Mouse (Mus musculus): Measurements from ENCODE around the gene Xntrpc. TPM values are rescaled to one million over a fixed set of nuclear protein-coding genes. Genes with fewer than 3 reads are reported as not detected.
A peak's percentile ranks its signal among the peaks of the same experiment; 100 is the strongest.

Xntrpc gene
- total RNA-seq, 1 experiment, result 0.76 TPM

DNA sequence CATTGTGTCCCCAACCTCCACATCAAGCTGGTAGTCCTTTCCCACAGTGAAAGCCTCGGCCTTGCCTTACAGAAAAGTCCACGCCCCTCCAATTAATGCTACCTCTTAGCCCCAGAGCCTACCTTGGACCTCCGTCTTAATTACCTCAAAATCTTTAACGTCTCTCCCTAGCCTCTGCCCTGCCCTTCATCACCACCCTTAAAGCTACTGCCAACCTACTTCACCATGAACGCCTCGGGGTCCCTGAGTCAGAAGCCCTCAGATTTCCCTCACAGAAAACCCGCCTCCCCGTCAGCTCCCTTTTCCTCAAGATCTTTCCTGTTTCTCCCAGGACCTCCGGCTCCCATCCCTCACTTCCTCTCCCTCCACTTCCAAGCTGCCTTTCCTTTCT lies 863 bp upstream of the Xntrpc start:
- TF ChIP-seq MAFK (IDR thresholded peaks at IDR 0.05; ENCODE audit: insufficient read depth, low read depth, low read length), result no peak
- TF ChIP-seq ZC3H11A (IDR thresholded peaks at IDR 0.05; ENCODE audit: borderline replicate concordance, low read depth, low read length), result no peak
- no peak for TF ChIP-seq CHD2 (IDR thresholded peaks at IDR 0.05; ENCODE audit: low read depth, low read length)
- peak overlapping the region; percentile 90 for H3K9ac ChIP-seq (ENCODE audit: insufficient read depth, low read depth, low read length, poor library complexity, severe bottlenecking)
- H3K4me3 ChIP-seq (ENCODE audit: insufficient read depth in 1 of 2, low read depth in 1 of 2, low read length in 2 of 2, poor library complexity in 1 of 2, severe bottlenecking in 1 of 2), result peak overlapping the region; percentile 80 to 83
- H3K4me1 ChIP-seq (ENCODE audit: control insufficient read depth in 2 of 2, insufficient read depth in 2 of 2, low read length in 2 of 2, poor library complexity in 1 of 2), result no peaks in the 10 kb centered on the region
- no peak overlapping the region; the same call in 1 of the 2 replicates for H3K27ac ChIP-seq (ENCODE audit: insufficient read depth, low read depth, low read length, poor library complexity, severe bottlenecking)
- DNase-seq (ENCODE audit: low read depth, low spot score), result no peak
- no peaks in the 10 kb centered on the region for H3K9me3 ChIP-seq (ENCODE audit: control insufficient read depth, insufficient read depth, low read depth, low read length)
- no peaks in the 10 kb centered on the region for H3K36me3 ChIP-seq (ENCODE audit: control insufficient read depth, insufficient read depth, low read length, poor library complexity, severe bottlenecking)
- in situ Hi-C loops (cut with MboI; ENCODE audit: low sequenced_read_pairs in 2 of 2, unreplicated experiment in 2 of 2), result no loop called here

DNA sequence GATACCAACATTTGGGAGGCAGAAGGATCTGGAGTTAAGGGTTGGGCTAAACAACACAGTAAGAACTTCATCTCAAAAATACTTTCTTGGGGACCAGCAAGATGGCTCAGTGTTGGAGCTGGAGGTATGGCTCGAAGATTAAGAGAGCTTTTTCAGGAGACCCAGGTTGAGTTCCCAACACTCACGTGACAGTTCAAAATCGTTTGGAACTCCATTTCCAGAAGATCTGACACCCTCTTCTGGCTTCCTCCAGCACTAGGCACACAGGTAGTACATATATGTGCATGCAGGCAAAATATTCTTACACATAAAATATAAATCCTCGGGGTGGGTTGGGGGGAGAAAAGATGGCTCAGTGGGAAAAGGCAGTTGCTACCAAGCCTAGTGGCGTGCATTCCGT lies 850 bp downstream of the Xntrpc start:
- Histone ChIP-seq H3K36me3 (ENCODE audit: control insufficient read depth, insufficient read depth, low read length, poor library complexity, severe bottlenecking) (peaks cover 2% of the 10 kb centered on the region; the same call in 1 of the 2 replicates), H3K4me3 (ENCODE audit: insufficient read depth in 1 of 2, low read depth in 1 of 2, low read length in 2 of 2, poor library complexity in 1 of 2, severe bottlenecking in 1 of 2) (peak overlapping the region; percentile 80 to 83), H3K9ac (ENCODE audit: insufficient read depth, low read depth, low read length, poor library complexity, severe bottlenecking) (peak overlapping the region; percentile 90; the same call in 1 of the 2 replicates), H3K9me3 (ENCODE audit: control insufficient read depth, insufficient read depth, low read depth, low read length) (no peaks in the 10 kb centered on the region), H3K4me1 (ENCODE audit: control insufficient read depth in 2 of 2, insufficient read depth in 2 of 2, low read length in 2 of 2, poor library complexity in 1 of 2) (no peaks in the 10 kb centered on the region), H3K27ac (ENCODE audit: insufficient read depth, low read depth, low read length, poor library complexity, severe bottlenecking) (no peak overlapping the region)
- DNase-seq (ENCODE audit: low read depth, low spot score), result no peak
- TF ChIP-seq ZNF384 (IDR thresholded peaks at IDR 0.05; ENCODE audit: low read depth, low read length), result no peak
- no peak for TF ChIP-seq MAFK (IDR thresholded peaks at IDR 0.05; ENCODE audit: insufficient read depth, low read depth, low read length)
- in situ Hi-C loops (cut with MboI; ENCODE audit: low sequenced_read_pairs in 2 of 2, unreplicated experiment in 2 of 2), result no loop called here

DNA sequence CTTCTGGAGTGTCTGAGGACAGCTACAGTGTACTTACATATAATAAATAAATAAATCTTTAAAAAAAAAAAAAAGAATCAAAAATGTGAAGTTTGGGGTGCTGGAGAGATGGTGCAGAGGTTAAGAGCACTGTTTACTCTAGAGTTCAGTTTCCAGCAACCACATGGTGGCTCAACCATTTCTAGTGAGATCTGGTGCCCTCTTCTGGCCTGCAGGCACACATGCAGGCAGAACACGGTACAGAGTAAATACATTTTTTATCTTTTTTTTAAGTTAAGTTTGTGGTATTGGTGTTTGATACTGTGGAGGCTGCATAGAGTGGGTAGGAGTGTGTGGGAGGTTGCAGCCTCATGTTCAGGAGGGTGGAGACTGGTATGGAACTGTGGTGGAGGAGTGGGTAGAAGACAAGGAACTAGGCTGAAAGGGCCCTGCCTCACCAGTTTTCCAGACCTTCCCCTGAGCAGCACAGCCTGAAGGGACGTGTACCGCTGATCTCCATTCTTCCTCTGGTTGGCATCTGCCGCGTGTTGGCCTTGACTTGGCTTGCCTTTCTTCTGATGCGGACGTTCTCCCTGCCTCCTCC lies 11.3 kb downstream of the Xntrpc start:
- Histone ChIP-seq H3K9ac (ENCODE audit: insufficient read depth, low read depth, low read length, poor library complexity, severe bottlenecking) (no peak overlapping the region), H3K9me3 (ENCODE audit: control insufficient read depth, insufficient read depth, low read depth, low read length) (no peaks in the 10 kb centered on the region), H3K27ac (ENCODE audit: insufficient read depth, low read depth, low read length, poor library complexity, severe bottlenecking) (no peak overlapping the region), H3K36me3 (ENCODE audit: control insufficient read depth, insufficient read depth, low read length, poor library complexity, severe bottlenecking) (peaks cover 41% of the 10 kb centered on the region), H3K4me1 (ENCODE audit: control insufficient read depth in 2 of 2, insufficient read depth in 2 of 2, low read length in 2 of 2, poor library complexity in 1 of 2) (peaks cover 0 to 2% of the 10 kb centered on the region in 2 experiments; a peak in 1 of 4 replicates), H3K4me3 (ENCODE audit: insufficient read depth in 1 of 2, low read depth in 1 of 2, low read length in 2 of 2, poor library complexity in 1 of 2, severe bottlenecking in 1 of 2) (no peak overlapping the region)
- DNase-seq (ENCODE audit: low read depth, low spot score), result no peak
- in situ Hi-C loops (cut with MboI; ENCODE audit: low sequenced_read_pairs in 2 of 2, unreplicated experiment in 2 of 2), result loop anchor here in 1 of 2 experiments (10.0 kb wide), 1 partner anchor 152 kb away; no protein-coding TSS in a partner anchor
- TF ChIP-seq ZC3H11A (IDR thresholded peaks at IDR 0.05; ENCODE audit: borderline replicate concordance, low read depth, low read length) (no peak), ZNF384 (IDR thresholded peaks at IDR 0.05; ENCODE audit: low read depth, low read length) (no peak), CHD2 (IDR thresholded peaks at IDR 0.05; ENCODE audit: low read depth, low read length) (no peak), HCFC1 (IDR thresholded peaks at IDR 0.05; ENCODE audit: borderline replicate concordance, insufficient read depth, low read length) (no peak), MAFK (IDR thresholded peaks at IDR 0.05; ENCODE audit: insufficient read depth, low read depth, low read length) (no peak)

DNA sequence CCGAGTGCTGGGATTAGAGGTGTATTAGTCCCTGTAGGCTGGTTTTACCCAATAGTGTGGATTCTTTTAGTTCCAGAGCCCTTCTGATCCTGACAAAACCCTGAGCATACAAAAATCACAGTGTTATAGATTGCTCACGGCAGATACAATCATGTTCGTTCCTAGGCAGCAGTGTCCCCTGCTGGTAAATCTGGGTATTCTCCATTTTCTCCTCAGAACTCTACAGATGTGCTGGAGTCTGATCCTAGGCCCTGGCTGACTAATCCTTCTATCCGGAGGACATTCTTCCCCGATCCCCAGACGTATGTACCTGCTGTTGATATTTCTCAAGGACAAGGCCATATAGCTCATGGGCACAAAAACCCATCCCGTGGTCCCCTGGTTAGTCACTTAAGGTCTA lies 13.0 kb downstream of the Xntrpc start:
- no peak overlapping the region for H3K9ac ChIP-seq (ENCODE audit: insufficient read depth, low read depth, low read length, poor library complexity, severe bottlenecking)
- H3K9me3 ChIP-seq (ENCODE audit: control insufficient read depth, insufficient read depth, low read depth, low read length), result no peaks in the 10 kb centered on the region
- TF ChIP-seq ZC3H11A (IDR thresholded peaks at IDR 0.05; ENCODE audit: borderline replicate concordance, low read depth, low read length) (no peak), CHD2 (IDR thresholded peaks at IDR 0.05; ENCODE audit: low read depth, low read length) (no peak), MAFK (IDR thresholded peaks at IDR 0.05; ENCODE audit: insufficient read depth, low read depth, low read length) (no peak), ZNF384 (IDR thresholded peaks at IDR 0.05; ENCODE audit: low read depth, low read length) (no peak), HCFC1 (IDR thresholded peaks at IDR 0.05; ENCODE audit: borderline replicate concordance, insufficient read depth, low read length) (no peak)
- peaks cover 0 to 2% of the 10 kb centered on the region in 2 experiments; a peak in 1 of 4 replicates for H3K4me1 ChIP-seq (ENCODE audit: control insufficient read depth in 2 of 2, insufficient read depth in 2 of 2, low read length in 2 of 2, poor library complexity in 1 of 2)
- H3K27ac ChIP-seq (ENCODE audit: insufficient read depth, low read depth, low read length, poor library complexity, severe bottlenecking), result no peak overlapping the region
- DNase-seq (ENCODE audit: low read depth, low spot score), result no peak
- no peak overlapping the region for H3K4me3 ChIP-seq (ENCODE audit: insufficient read depth in 1 of 2, low read depth in 1 of 2, low read length in 2 of 2, poor library complexity in 1 of 2, severe bottlenecking in 1 of 2)
- H3K36me3 ChIP-seq (ENCODE audit: control insufficient read depth, insufficient read depth, low read length, poor library complexity, severe bottlenecking), result peaks cover 41% of the 10 kb centered on the region
- in situ Hi-C loops (cut with MboI; ENCODE audit: low sequenced_read_pairs in 2 of 2, unreplicated experiment in 2 of 2), result loop anchor here in 1 of 2 experiments (10.0 kb wide), 1 partner anchor 154 kb away; no protein-coding TSS in a partner anchor

DNA sequence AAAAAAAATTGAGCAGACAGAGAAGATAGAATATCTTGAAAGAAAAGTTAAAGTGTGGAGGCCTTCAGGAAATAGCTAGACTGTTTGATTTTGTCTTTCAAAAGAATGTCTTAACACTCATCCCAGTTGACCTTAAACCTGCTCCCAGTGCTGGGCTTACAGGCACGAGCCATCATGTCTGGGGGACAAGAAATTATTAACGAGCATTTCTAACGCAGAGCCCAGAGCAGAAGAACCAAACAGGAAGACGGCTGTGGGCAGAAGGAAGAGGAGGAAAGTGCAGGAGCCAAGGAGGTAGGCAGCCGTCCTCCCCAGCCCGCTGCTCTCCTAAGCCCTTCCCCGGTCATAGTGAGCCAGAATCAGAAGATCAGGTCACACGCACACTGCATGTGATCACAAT lies 14.8 kb downstream of the Xntrpc start:
- Histone ChIP-seq H3K27ac (ENCODE audit: insufficient read depth, low read depth, low read length, poor library complexity, severe bottlenecking) (no peak overlapping the region), H3K9ac (ENCODE audit: insufficient read depth, low read depth, low read length, poor library complexity, severe bottlenecking) (no peak overlapping the region), H3K9me3 (ENCODE audit: control insufficient read depth, insufficient read depth, low read depth, low read length) (no peaks in the 10 kb centered on the region), H3K4me1 (ENCODE audit: control insufficient read depth in 2 of 2, insufficient read depth in 2 of 2, low read length in 2 of 2, poor library complexity in 1 of 2) (peaks cover 0 to 2% of the 10 kb centered on the region in 2 experiments; a peak in 1 of 4 replicates), H3K4me3 (ENCODE audit: insufficient read depth in 1 of 2, low read depth in 1 of 2, low read length in 2 of 2, poor library complexity in 1 of 2, severe bottlenecking in 1 of 2) (no peak overlapping the region), H3K36me3 (ENCODE audit: control insufficient read depth, insufficient read depth, low read length, poor library complexity, severe bottlenecking) (peaks cover 35% of the 10 kb centered on the region)
- TF ChIP-seq ZC3H11A (IDR thresholded peaks at IDR 0.05; ENCODE audit: borderline replicate concordance, low read depth, low read length) (no peak), HCFC1 (IDR thresholded peaks at IDR 0.05; ENCODE audit: borderline replicate concordance, insufficient read depth, low read length) (no peak), CHD2 (IDR thresholded peaks at IDR 0.05; ENCODE audit: low read depth, low read length) (no peak), ZNF384 (IDR thresholded peaks at IDR 0.05; ENCODE audit: low read depth, low read length) (no peak), MAFK (IDR thresholded peaks at IDR 0.05; ENCODE audit: insufficient read depth, low read depth, low read length) (no peak)
- DNase-seq (ENCODE audit: low read depth, low spot score), result no peak
- in situ Hi-C loops (cut with MboI; ENCODE audit: low sequenced_read_pairs in 2 of 2, unreplicated experiment in 2 of 2), result no loop called here

Measured in ES-E14 (cell line).